Mouse (Mus musculus) liver, adult 2 months (tissue): ENCODE data around the gene Gramd1c.

Source experiments
- CTCF ChIP-seq: fragments of 200-500 bp; IDR thresholded peaks from 2 replicates; pipeline ENCODE4 v1.5.1; 2011; ENCODE audit warnings: low read depth, low read length, control low read depth
- POLR2A ChIP-seq: fragments of 200-500 bp; IDR thresholded peaks from 2 replicates; pipeline ENCODE4 v1.6.1; 2011; ENCODE audit warnings: low read length, control low read depth; ENCODE audit not compliant: insufficient read depth; ENCODE audit errors: extremely low read depth

- no peak for TF ChIP-seq POLR2A
- TF ChIP-seq CTCF = no peak
Observed at GRCm38 (mm10) chr16:44052390-44052789, 10.8 kb downstream of the Gramd1c start.
